Mouse (Mus musculus) midbrain, postnatal 0 days (tissue): Measurements from ENCODE around the gene Ccdc148. TPM values are rescaled to one million over a fixed set of nuclear protein-coding genes. Genes with fewer than 3 reads are reported as not detected.

Source experiments
- ATAC-seq: fragments of 200-750 bp; cut with Nextera tagmentation; 2 replicates; pipeline ENCODE4 v1.8.0; 2017; ENCODE audit warnings: moderate number of reproducible peaks, mild to moderate bottlenecking, moderate TSS enrichment, moderate library complexity; ENCODE audit not compliant: low FRiP score
- DNase-seq: peaks from one replicate; pipeline ENCODE4 v3.0.0-alpha.2; 2015; ENCODE audit warnings: low spot score
- H3K27ac ChIP-seq: fragments of 300-500 bp; sonication (generic); 2 replicates; pipeline ENCODE4 v1.5.1; 2014; ENCODE audit warnings: low read depth, mild to moderate bottlenecking, low read length, mixed read lengths
- H3K27me3 ChIP-seq: fragments of 300-500 bp; sonication (generic); 2 replicates; pipeline ENCODE4 v1.6.1; 2014; ENCODE audit warnings: low read length, control low read depth, mixed read lengths; ENCODE audit not compliant: insufficient read depth
- H3K36me3 ChIP-seq: fragments of 300-500 bp; sonication (generic); 2 replicates; pipeline ENCODE4 v1.6.1; 2014; ENCODE audit warnings: low read length, control low read depth, mixed read lengths; ENCODE audit not compliant: insufficient read depth
- H3K4me1 ChIP-seq: fragments of 300-500 bp; sonication (generic); 2 replicates; pipeline ENCODE4 v1.6.1; 2014; ENCODE audit warnings: mild to moderate bottlenecking, control low read depth, antibody characterized with exemption, low read length, mixed read lengths; ENCODE audit not compliant: insufficient read depth
- H3K4me2 ChIP-seq: fragments of 300-500 bp; sonication (generic); 2 replicates; pipeline ENCODE4 v1.6.1; 2014; ENCODE audit warnings: low read depth, mild to moderate bottlenecking, low read length, mixed read lengths; ENCODE audit not compliant: poor library complexity, severe bottlenecking
- H3K4me3 ChIP-seq: fragments of 300-500 bp; sonication (generic); 2 replicates; pipeline ENCODE4 v1.5.1; 2014; ENCODE audit warnings: low read depth, mild to moderate bottlenecking, low read length, moderate library complexity
- H3K9ac ChIP-seq: fragments of 300-500 bp; sonication (generic); replicated peaks from 2 replicates; pipeline ENCODE4 v1.6.1; 2014; ENCODE audit warnings: mild to moderate bottlenecking, low read length, moderate library complexity, mixed read lengths; ENCODE audit not compliant: poor library complexity, severe bottlenecking
- H3K9me3 ChIP-seq: fragments of 300-500 bp; sonication (generic); 2 replicates; pipeline ENCODE4 v1.6.1; 2016; ENCODE audit warnings: low read length, control low read depth
- CTCF ChIP-seq: IDR thresholded peaks from 2 replicates; pipeline ENCODE4 v1.5.1; 2016; ENCODE audit warnings: antibody characterized with exemption, mild to moderate bottlenecking
- WGBS: fragments of 180-500 bp; shearing (Covaris S2); extraction: QIAGEN DNeasy Blood & Tissue Kit; methylation state at CpG from one replicate; pipeline ENCODE4 v1.1.7; 2014; 5-methylcytosine and 5-hydroxymethylcytosine counted together
- polyA plus RNA-seq: library from polyadenylated mRNA; unstranded; fragments of >200 nt; fragmentation: Nextera tagmentation; extraction: Ambion mirVana; gene quantifications from 2 replicates; pipeline ENCODE4 v1.2.1, GENCODE M21; 2015
- total RNA-seq: library from RNA; depleted of rRNA; stranded (reverse); fragments of >200 nt; gene quantifications from 2 replicates; pipeline ENCODE4 v1.2.3, GENCODE M21; 2014

Gene Ccdc148
- total and polyA plus RNA-seq, 2 experiments from 2014 or later = 5.3 to 7.7 TPM

- Histone ChIP-seq H3K4me3 (no peak overlapping the region), H3K9ac (no peak overlapping the region), H3K9me3 (no peaks in the 10 kb centered on the region), H3K27me3 (no peaks in the 10 kb centered on the region), H3K27ac (no peak overlapping the region), H3K36me3 (no peaks in the 10 kb centered on the region), H3K4me2 (no peak overlapping the region), H3K4me1 (peaks cover 3% of the 10 kb centered on the region; the same call in 1 of the 2 replicates)
- TF ChIP-seq CTCF = no peak
- no peak for ATAC-seq
- 96% methylated on average over 11 of the region's 11 CpGs for WGBS
- no peak for DNase-seq
These were observed 23.9 kb upstream of the Ccdc148 start for GRCm38 (mm10) chr2:59184107-59185064.

DNA sequence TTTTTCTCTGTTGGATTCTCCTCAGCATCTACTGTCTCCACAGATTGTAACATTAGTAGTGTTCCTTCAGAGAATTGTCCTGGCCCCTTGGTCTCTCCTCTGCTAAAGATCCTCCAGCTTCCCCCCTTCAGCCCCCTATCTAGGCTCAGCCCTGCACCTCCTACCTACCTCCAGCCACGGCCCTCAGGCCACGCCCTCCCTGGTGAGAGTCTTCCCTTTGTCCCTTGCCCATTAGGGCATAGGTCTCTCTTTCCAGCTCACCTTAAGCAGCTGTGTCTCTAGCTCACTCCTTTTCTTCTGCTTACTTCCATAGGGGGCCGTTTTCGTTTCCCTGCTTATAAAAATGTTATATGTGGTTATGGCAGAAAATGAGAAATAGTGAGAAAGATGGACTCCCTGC is 23.1 kb upstream of the Ccdc148 start:
- H3K9ac ChIP-seq = no peak overlapping the region
- H3K4me1 ChIP-seq = peaks cover 3% of the 10 kb centered on the region; the same call in 1 of the 2 replicates
- TF ChIP-seq CTCF = no peak
- no peaks in the 10 kb centered on the region for H3K9me3 ChIP-seq
- H3K4me3 ChIP-seq = no peak overlapping the region
- ATAC-seq = no peak
- no peaks in the 10 kb centered on the region for H3K27me3 ChIP-seq
- 90% methylated on average over 4 of the region's 4 CpGs for WGBS
- DNase-seq = no peak
- no peak overlapping the region for H3K27ac ChIP-seq
- no peak overlapping the region for H3K4me2 ChIP-seq
- no peaks in the 10 kb centered on the region for H3K36me3 ChIP-seq

GRCm38 (mm10) chr2:59181321-59182113 is 21.0 kb upstream of the Ccdc148 start:
- Histone ChIP-seq H3K27ac (no peak overlapping the region), H3K9ac (no peak overlapping the region), H3K27me3 (no peaks in the 10 kb centered on the region), H3K4me3 (no peak overlapping the region), H3K36me3 (no peaks in the 10 kb centered on the region), H3K9me3 (no peaks in the 10 kb centered on the region), H3K4me2 (no peak overlapping the region), H3K4me1 (peaks cover 3% of the 10 kb centered on the region; the same call in 1 of the 2 replicates)
- no peak for DNase-seq
- no peak for TF ChIP-seq CTCF
- no peak for ATAC-seq
- WGBS = 81% methylated on average over 15 of the region's 15 CpGs

DNA sequence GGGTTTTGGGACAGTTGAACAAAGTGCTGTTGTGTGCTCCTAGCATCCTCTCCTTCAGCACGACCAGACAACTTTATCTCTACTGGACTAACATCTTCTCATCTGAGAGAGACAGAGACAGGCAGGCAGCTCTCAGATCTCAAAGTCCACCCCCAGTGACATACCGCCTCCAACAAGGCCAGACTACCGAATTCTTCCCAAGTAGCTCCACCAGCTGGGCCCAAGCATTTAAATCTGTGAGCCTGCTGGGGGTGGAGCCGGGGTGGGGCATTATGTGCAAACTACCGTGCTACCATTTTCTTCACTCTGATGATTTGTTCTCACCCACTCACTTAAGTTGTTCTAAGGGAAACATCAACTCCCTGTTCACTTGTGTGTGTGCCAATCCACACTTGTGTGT is 19.0 kb upstream of the Ccdc148 start:
- Histone ChIP-seq H3K27ac (no peak overlapping the region), H3K4me1 (peaks cover 3% of the 10 kb centered on the region; the same call in 1 of the 2 replicates), H3K9ac (no peak overlapping the region), H3K36me3 (no peaks in the 10 kb centered on the region), H3K9me3 (no peaks in the 10 kb centered on the region), H3K27me3 (no peaks in the 10 kb centered on the region), H3K4me3 (no peak overlapping the region), H3K4me2 (no peak overlapping the region)
- DNase-seq (no peak), ATAC-seq (no peak)
- 58% methylated on average over 5 of the region's 5 CpGs for WGBS
- no peak for TF ChIP-seq CTCF

DNA sequence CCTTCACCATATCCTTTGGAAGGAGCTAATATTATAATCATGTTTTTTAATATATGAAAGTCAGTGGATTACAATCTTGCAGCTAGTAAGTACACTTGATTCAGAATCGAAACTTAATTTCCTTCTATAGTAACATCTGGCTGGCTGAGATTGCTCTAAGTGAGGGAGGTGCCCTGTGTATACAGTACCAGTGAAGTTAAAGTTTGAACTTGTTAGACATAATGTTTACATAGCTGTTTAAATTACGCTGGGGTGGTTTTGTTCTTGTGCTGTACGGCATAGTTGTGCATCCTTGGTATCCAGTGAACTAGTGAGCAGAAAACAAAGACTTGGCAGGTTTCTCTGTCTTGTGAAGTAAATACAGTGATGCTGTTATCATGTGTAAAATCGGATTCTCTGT is 18.5 kb upstream of the Ccdc148 start:
- no peak overlapping the region for H3K27ac ChIP-seq
- no peaks in the 10 kb centered on the region for H3K27me3 ChIP-seq
- no peaks in the 10 kb centered on the region for H3K36me3 ChIP-seq
- 84% methylated on average over 4 of the region's 4 CpGs for WGBS
- H3K4me1 ChIP-seq = peaks cover 3% of the 10 kb centered on the region; the same call in 1 of the 2 replicates
- no peaks in the 10 kb centered on the region for H3K9me3 ChIP-seq
- H3K4me3 ChIP-seq = no peak overlapping the region
- DNase-seq = no peak
- ATAC-seq = no peak
- H3K4me2 ChIP-seq = no peak overlapping the region
- no peak overlapping the region for H3K9ac ChIP-seq
- TF ChIP-seq CTCF = no peak
